Mouse (Mus musculus) embryonic facial prominence, embryonic 13.5 days (tissue): ENCODE data around the gene Tnrc6c. TPM values are rescaled to one million over a fixed set of nuclear protein-coding genes. Genes with fewer than 3 reads are reported as not detected.
A peak's percentile ranks its signal among the peaks of the same experiment; 100 is the strongest.

Experiments used
- ATAC-seq: fragments of 200-750 bp; cut with Nextera tagmentation; 2 replicates; pipeline ENCODE4 v1.8.0; 2017; ENCODE audit warnings: low read depth; ENCODE audit not compliant: insufficient number of reproducible peaks, insufficient read depth, low FRiP score, low TSS enrichment
- H3K27ac ChIP-seq: fragments of 300-500 bp; sonication (generic); 2 replicates; pipeline ENCODE4 v1.5.1; 2015; ENCODE audit warnings: moderate library complexity, mild to moderate bottlenecking, inconsistent platforms
- H3K27me3 ChIP-seq: fragments of 300-500 bp; sonication (generic); 2 replicates; pipeline ENCODE4 v1.6.1; 2015; ENCODE audit warnings: mild to moderate bottlenecking, inconsistent platforms
- H3K36me3 ChIP-seq: fragments of 300-500 bp; sonication (generic); 2 replicates; pipeline ENCODE4 v1.6.1; 2015; ENCODE audit warnings: mild to moderate bottlenecking, inconsistent platforms
- H3K4me1 ChIP-seq: fragments of 300-500 bp; sonication (generic); 2 replicates; pipeline ENCODE4 v1.6.1; 2015; ENCODE audit warnings: inconsistent platforms
- H3K4me2 ChIP-seq: fragments of 300-500 bp; sonication (generic); 2 replicates; pipeline ENCODE4 v1.6.1; 2015; ENCODE audit warnings: moderate library complexity, mild to moderate bottlenecking, inconsistent platforms
- H3K4me3 ChIP-seq: fragments of 300-500 bp; sonication (generic); 2 replicates; pipeline ENCODE4 v1.5.1; 2015; ENCODE audit warnings: mild to moderate bottlenecking, inconsistent platforms
- H3K9ac ChIP-seq: fragments of 300-500 bp; sonication (generic); 2 replicates; pipeline ENCODE4 v1.6.1; 2015; ENCODE audit warnings: mild to moderate bottlenecking, inconsistent platforms
- H3K9me3 ChIP-seq: fragments of 300-500 bp; sonication (generic); 2 replicates; pipeline ENCODE4 v1.6.1; 2016; ENCODE audit warnings: inconsistent platforms
- WGBS: fragments of 180-500 bp; shearing (Covaris S2); methylation state at CpG from one replicate; pipeline ENCODE4 v1.1.7; 2015; ENCODE audit warnings: mixed read lengths; 5-methylcytosine and 5-hydroxymethylcytosine counted together
- polyA plus RNA-seq: library from polyadenylated mRNA; unstranded; fragments of >200 nt; fragmentation: Nextera tagmentation; extraction: Ambion mirVana; gene quantifications from 2 replicates; pipeline ENCODE4 v1.2.1, GENCODE M21; 2015

The Tnrc6c gene
- polyA plus RNA-seq, 1 experiment from 2014 or later, result 18.4 TPM

- H3K27ac ChIP-seq, result no peak within 1 kb of the TSS
- H3K9ac ChIP-seq, result 0 out of 2 replicates have a peak within 1 kb of the TSS, but pooled peaks have one; percentile 37
- no peaks in the 10 kb centered on the region for H3K36me3 ChIP-seq
- H3K27me3 ChIP-seq, result no peaks in the 10 kb centered on the region
- ATAC-seq, result no peak
- peaks cover 10% of the 10 kb centered on the region for H3K4me1 ChIP-seq
- WGBS, result 53% methylated on average over 9 of the region's 9 CpGs
- H3K4me3 ChIP-seq, result no peak within 1 kb of the TSS
- no peak within 1 kb of the TSS for H3K4me2 ChIP-seq
- H3K9me3 ChIP-seq, result peaks cover 5% of the 10 kb centered on the region; the same call in 1 of the 2 replicates
These were observed 143.5 kb downstream of the Tnrc6c start, which contains the start of gene 6030468B19Rik for GRCm38 (mm10) chr11:117797511-117798159. 6030468B19Rik (plus strand) TSS chr11:117797660.

DNA sequence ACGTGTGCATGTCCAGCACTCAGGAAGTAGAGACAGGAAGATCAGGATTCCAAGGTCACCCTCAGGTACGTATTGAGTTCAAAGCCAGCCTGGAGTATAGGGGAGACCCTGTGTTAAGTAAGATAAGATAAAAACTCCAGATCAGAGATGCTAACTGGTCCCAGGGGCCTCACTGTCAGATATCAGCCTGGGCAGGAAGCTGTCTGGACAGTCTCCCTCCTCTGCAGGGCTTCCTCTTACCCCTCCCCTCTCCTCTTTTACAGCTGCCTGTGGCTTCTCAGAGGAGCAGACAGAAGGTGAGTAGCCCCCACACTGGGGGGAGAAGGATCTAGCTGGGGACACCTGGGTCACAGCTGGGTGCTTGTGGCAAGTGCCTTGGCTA lies 144.1 kb downstream of the Tnrc6c start:
- H3K9me3 ChIP-seq, result peaks cover 5% of the 10 kb centered on the region; the same call in 1 of the 2 replicates
- H3K36me3 ChIP-seq, result no peaks in the 10 kb centered on the region
- no peak overlapping the region for H3K4me3 ChIP-seq
- H3K4me2 ChIP-seq, result no peak overlapping the region
- peaks cover 9% of the 10 kb centered on the region for H3K4me1 ChIP-seq
- no peak overlapping the region for H3K27ac ChIP-seq
- 0 out of 2 replicates have a peak overlapping the region, but pooled peaks have one; percentile 37 for H3K9ac ChIP-seq
- ATAC-seq, result 0 out of 2 replicates have a peak, but pooled peaks have one; percentile 23
- H3K27me3 ChIP-seq, result no peaks in the 10 kb centered on the region
- 44% methylated on average over 2 of the region's 2 CpGs for WGBS

GRCm38 (mm10) chr11:117799174-117799573 lies 145.1 kb downstream of the Tnrc6c start:
- WGBS, result 69% methylated on average over 5 of the region's 5 CpGs
- no peak overlapping the region for H3K4me3 ChIP-seq
- peaks cover 5% of the 10 kb centered on the region; the same call in 1 of the 2 replicates for H3K9me3 ChIP-seq
- H3K9ac ChIP-seq, result no peak overlapping the region
- no peak for ATAC-seq
- H3K4me1 ChIP-seq, result peaks cover 6% of the 10 kb centered on the region
- no peak overlapping the region for H3K4me2 ChIP-seq
- H3K27ac ChIP-seq, result no peak overlapping the region
- no peaks in the 10 kb centered on the region for H3K36me3 ChIP-seq
- no peaks in the 10 kb centered on the region for H3K27me3 ChIP-seq

- Histone ChIP-seq H3K9ac (no peak overlapping the region), H3K27me3 (no peaks in the 10 kb centered on the region), H3K4me1 (peaks cover 5% of the 10 kb centered on the region; the same call in 1 of the 2 replicates), H3K9me3 (peaks cover 5% of the 10 kb centered on the region; the same call in 1 of the 2 replicates), H3K4me2 (no peak overlapping the region), H3K36me3 (no peaks in the 10 kb centered on the region), H3K4me3 (no peak overlapping the region), H3K27ac (no peak overlapping the region)
- 71% methylated on average over 7 of the region's 7 CpGs for WGBS
- no peak for ATAC-seq
These were observed 145.9 kb downstream of the Tnrc6c start for GRCm38 (mm10) chr11:117800038-117800437.

GRCm38 (mm10) chr11:117801650-117802049 lies 147.6 kb downstream of the Tnrc6c start:
- H3K27me3 ChIP-seq, result no peaks in the 10 kb centered on the region
- peaks cover 5% of the 10 kb centered on the region; the same call in 1 of the 2 replicates for H3K9me3 ChIP-seq
- no peak overlapping the region for H3K4me2 ChIP-seq
- no peak for ATAC-seq
- H3K36me3 ChIP-seq, result no peaks in the 10 kb centered on the region
- peaks cover 5% of the 10 kb centered on the region; the same call in 1 of the 2 replicates for H3K4me1 ChIP-seq
- no peak overlapping the region for H3K4me3 ChIP-seq
- no peak overlapping the region for H3K27ac ChIP-seq
- H3K9ac ChIP-seq, result no peak overlapping the region
- 42% methylated on average over 7 of the region's 7 CpGs for WGBS

GRCm38 (mm10) chr11:117803166-117803688 lies 149.1 kb downstream of the Tnrc6c start:
- peaks cover 5% of the 10 kb centered on the region; the same call in 1 of the 2 replicates for H3K9me3 ChIP-seq
- H3K36me3 ChIP-seq, result no peaks in the 10 kb centered on the region
- no peak overlapping the region for H3K4me2 ChIP-seq
- no peak overlapping the region for H3K4me3 ChIP-seq
- no peak for ATAC-seq
- no peak overlapping the region for H3K27ac ChIP-seq
- H3K27me3 ChIP-seq, result no peaks in the 10 kb centered on the region
- no peak overlapping the region for H3K9ac ChIP-seq
- peaks cover 5% of the 10 kb centered on the region; the same call in 1 of the 2 replicates for H3K4me1 ChIP-seq
- 90% methylated on average over 3 of the region's 3 CpGs for WGBS

DNA sequence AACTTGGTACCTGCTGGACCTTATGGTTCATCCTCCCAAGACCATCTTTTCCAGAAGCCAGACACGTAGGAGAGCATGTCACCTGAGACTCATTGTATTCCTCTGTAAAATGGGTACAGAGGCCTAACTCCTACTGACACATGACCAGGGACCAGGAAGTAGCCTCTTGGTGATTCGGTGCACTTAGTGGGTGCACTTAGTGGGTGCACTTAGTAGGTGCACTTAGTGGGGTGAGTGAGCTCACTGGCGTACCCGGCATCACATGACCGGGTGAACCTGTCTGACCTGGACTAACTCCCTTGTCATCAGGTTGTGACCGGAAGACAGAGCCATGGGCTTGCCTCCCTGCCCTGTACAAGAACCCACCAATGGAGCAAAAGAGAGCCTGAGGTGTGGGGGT lies 152.7 kb downstream of the Tnrc6c start:
- Histone ChIP-seq H3K9me3 (no peaks in the 10 kb centered on the region), H3K4me1 (peaks cover 24% of the 10 kb centered on the region), H3K4me3 (no peak overlapping the region), H3K9ac (no peak overlapping the region), H3K4me2 (no peak overlapping the region), H3K36me3 (peaks cover under 1% of the 10 kb centered on the region; the same call in 1 of the 2 replicates), H3K27me3 (no peaks in the 10 kb centered on the region), H3K27ac (no peak overlapping the region)
- WGBS, result 94% methylated on average over 6 of the region's 6 CpGs
- no peak for ATAC-seq

DNA sequence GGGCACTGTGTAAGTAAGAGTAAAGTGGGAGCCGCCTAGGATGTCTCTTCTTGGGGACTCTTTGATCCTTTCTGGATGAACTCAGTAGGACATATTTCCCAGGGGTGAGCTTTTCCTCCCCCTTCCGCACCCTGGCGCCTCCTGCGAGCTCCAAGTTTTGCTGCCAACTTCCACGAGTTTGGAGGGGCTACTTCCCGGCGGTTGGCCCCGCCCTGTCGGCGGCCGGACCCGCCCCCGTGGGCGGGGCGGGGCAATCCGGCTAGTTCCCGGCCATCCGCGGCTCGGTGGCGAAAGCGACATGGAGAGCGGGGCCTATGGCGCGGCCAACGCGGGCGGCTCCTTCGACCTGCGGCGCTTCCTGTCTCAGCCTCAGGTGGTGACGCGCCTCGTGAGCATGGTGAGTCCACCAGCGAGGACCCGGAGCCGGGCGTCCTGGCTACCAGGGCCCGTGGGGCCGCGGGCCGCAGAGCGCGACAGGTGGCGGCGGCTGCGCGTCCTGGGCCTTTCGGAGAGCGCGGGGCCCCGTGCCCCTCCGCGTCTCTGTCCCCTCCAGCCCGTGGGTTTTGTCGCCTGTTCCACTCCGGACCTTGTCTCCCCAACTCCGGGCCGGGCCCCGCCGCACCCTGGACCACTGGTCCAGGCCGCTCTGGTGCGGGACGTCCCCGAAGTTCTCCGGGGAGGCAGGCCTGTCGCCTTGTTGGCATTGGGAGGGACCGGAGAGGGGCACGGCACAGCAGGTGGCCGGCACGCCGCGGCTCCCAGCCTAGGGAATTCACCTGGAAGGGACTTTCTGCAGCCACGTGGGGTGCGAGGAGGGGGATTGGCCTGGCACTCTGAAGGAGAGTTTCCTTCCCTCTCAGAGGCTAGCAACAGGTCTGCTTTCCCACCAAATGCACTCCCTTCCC lies 155.6 kb downstream of the Tnrc6c start, which contains the start of the genes Gm20708 and Syngr2:
Gm20708 (plus strand) TSS at position 262 of the 905 bp plus-strand sequence.
Syngr2 (plus strand) TSS at position 262 of the 905 bp plus-strand sequence.
- peaks cover 29% of the 10 kb centered on the region for H3K36me3 ChIP-seq
- peaks cover 24% of the 10 kb centered on the region for H3K4me1 ChIP-seq
- peak within 1 kb of the TSS; percentile 77 for H3K9ac ChIP-seq
- peak within 1 kb of the TSS; percentile 71 for H3K27ac ChIP-seq
- H3K4me2 ChIP-seq, result peak within 1 kb of the TSS; percentile 100
- no peaks in the 10 kb centered on the region for H3K9me3 ChIP-seq
- H3K27me3 ChIP-seq, result no peaks in the 10 kb centered on the region
- under 1% methylated on average over 75 of the region's 75 CpGs for WGBS
- H3K4me3 ChIP-seq, result peak within 1 kb of the TSS; percentile 86
- ATAC-seq, result peak; percentile 52; the same call in 1 of the 2 replicates

DNA sequence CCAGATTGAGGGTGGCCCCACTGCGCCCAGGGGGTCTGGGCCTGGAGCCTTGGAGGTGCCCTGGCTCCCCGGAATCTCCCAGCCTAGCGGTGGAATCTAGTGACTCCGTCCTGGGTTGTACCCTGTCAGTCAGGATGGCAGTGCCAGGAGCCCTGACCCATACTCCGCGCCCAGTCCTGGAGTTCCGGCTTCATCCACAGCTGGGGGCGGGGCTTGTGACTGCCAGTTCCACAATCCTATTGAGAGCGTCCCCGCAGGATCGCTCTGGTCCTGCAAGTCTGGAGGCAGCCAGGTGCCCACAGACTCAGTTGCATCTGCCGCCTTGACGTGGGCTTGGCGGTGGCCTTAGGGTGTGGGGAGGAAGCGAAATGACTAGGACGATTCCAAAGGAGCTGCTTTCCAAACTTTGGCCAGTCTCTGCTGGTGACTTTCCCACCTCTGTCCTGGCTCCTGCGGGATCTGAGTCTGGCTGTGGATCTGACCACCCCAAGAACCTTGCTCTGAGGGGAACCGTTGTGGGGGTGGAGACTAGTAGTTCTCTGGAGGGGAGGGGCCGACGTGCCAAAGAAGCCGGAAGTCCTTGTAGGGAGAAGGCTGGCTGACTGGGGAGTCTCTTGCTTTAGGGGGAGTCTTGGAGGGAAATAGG lies 156.4 kb downstream of the Tnrc6c start:
- peak overlapping the region; percentile 71 for H3K27ac ChIP-seq
- H3K4me2 ChIP-seq, result peak overlapping the region; percentile 100
- H3K4me1 ChIP-seq, result peaks cover 24% of the 10 kb centered on the region
- peak; percentile 57 for ATAC-seq
- peak overlapping the region; percentile 77 for H3K9ac ChIP-seq
- no peaks in the 10 kb centered on the region for H3K27me3 ChIP-seq
- peak overlapping the region; percentile 86 for H3K4me3 ChIP-seq
- peaks cover 38% of the 10 kb centered on the region for H3K36me3 ChIP-seq
- H3K9me3 ChIP-seq, result no peaks in the 10 kb centered on the region
- WGBS, result under 1% methylated on average over 21 of the region's 21 CpGs
